Mouse (Mus musculus) hindbrain, embryonic 14.5 days (tissue): ENCODE data around the gene Tmem95. TPM values are rescaled to one million over a fixed set of nuclear protein-coding genes. Genes with fewer than 3 reads are reported as not detected.

Experiments used
- ATAC-seq: fragments of 200-750 bp; cut with Nextera tagmentation; 2 replicates; pipeline ENCODE4 v1.8.0; 2017; ENCODE audit warnings: moderate number of reproducible peaks, mild to moderate bottlenecking, moderate TSS enrichment, moderate library complexity; ENCODE audit not compliant: low FRiP score
- DNase-seq: peaks from one replicate; pipeline ENCODE4 v3.0.0-alpha.2; 2015; ENCODE audit warnings: low spot score
- H3K27ac ChIP-seq: fragments of 300-500 bp; sonication (generic); 2 replicates; pipeline ENCODE4 v1.5.1; 2014; ENCODE audit warnings: mild to moderate bottlenecking, moderate library complexity
- H3K27me3 ChIP-seq: fragments of 300-500 bp; sonication (generic); 2 replicates; pipeline ENCODE4 v1.6.1; 2014; ENCODE audit warnings: mild to moderate bottlenecking, low read length, mixed read lengths; ENCODE audit not compliant: control insufficient read depth, insufficient read depth
- H3K36me3 ChIP-seq: fragments of 300-500 bp; sonication (generic); replicated peaks from 2 replicates; pipeline ENCODE4 v1.6.1; 2014; ENCODE audit not compliant: control insufficient read depth, insufficient read depth
- H3K4me1 ChIP-seq: fragments of 300-500 bp; sonication (generic); replicated peaks from 2 replicates; pipeline ENCODE4 v1.6.1; 2014; ENCODE audit warnings: antibody characterized with exemption, low read length, mixed read lengths; ENCODE audit not compliant: control insufficient read depth, insufficient read depth
- H3K4me2 ChIP-seq: fragments of 300-500 bp; sonication (generic); replicated peaks from 2 replicates; pipeline ENCODE4 v1.6.1; 2014; ENCODE audit warnings: mild to moderate bottlenecking, moderate library complexity
- H3K4me3 ChIP-seq: fragments of 300-500 bp; sonication (generic); replicated peaks from 2 replicates; pipeline ENCODE4 v1.5.1; 2014; ENCODE audit warnings: mild to moderate bottlenecking, low read length
- H3K9ac ChIP-seq: fragments of 300-500 bp; sonication (generic); 2 replicates; pipeline ENCODE4 v1.6.1; 2014
- H3K9me3 ChIP-seq: fragments of 300-500 bp; sonication (generic); 2 replicates; pipeline ENCODE4 v1.6.1; 2016; ENCODE audit warnings: low read length; ENCODE audit not compliant: control insufficient read depth
- WGBS: fragments of 180-500 bp; shearing (Covaris S2); extraction: QIAGEN DNeasy Blood & Tissue Kit; methylation state at CpG from one replicate; pipeline ENCODE4 v1.1.7; 2014; 5-methylcytosine and 5-hydroxymethylcytosine counted together
- polyA plus RNA-seq: library from polyadenylated mRNA; unstranded; fragments of >200 nt; fragmentation: Nextera tagmentation; extraction: Ambion mirVana; gene quantifications from 2 replicates; pipeline ENCODE4 v1.2.1, GENCODE M21; 2014

Tmem95 gene
- polyA plus RNA-seq, 1 experiment from 2014 or later = not detected

- Histone ChIP-seq H3K4me2 (no peak overlapping the region), H3K9ac (no peak overlapping the region), H3K4me1 (no peaks in the 10 kb centered on the region), H3K9me3 (no peaks in the 10 kb centered on the region), H3K4me3 (no peak overlapping the region), H3K36me3 (peaks cover 20% of the 10 kb centered on the region), H3K27me3 (peaks cover 20% of the 10 kb centered on the region), H3K27ac (no peak overlapping the region)
- 88% methylated on average over 10 of the region's 10 CpGs for WGBS
- ATAC-seq (no peak), DNase-seq (no peak)
These were observed 23.1 kb downstream of the Tmem95 start for GRCm38 (mm10) chr11:69854680-69855079.

GRCm38 (mm10) chr11:69853994-69854393, 23.8 kb downstream of the Tmem95 start:
- Histone ChIP-seq H3K4me2 (no peak overlapping the region), H3K9me3 (no peaks in the 10 kb centered on the region), H3K36me3 (peaks cover 27% of the 10 kb centered on the region), H3K27ac (no peak overlapping the region), H3K27me3 (peaks cover 16% of the 10 kb centered on the region), H3K4me1 (no peaks in the 10 kb centered on the region), H3K4me3 (no peak overlapping the region), H3K9ac (no peak overlapping the region)
- no peak for DNase-seq
- ATAC-seq = no peak
- WGBS = 74% methylated on average over 7 of the region's 7 CpGs

- Histone ChIP-seq H3K4me2 (no peak overlapping the region), H3K27me3 (no peaks in the 10 kb centered on the region), H3K9me3 (no peaks in the 10 kb centered on the region), H3K4me3 (no peak overlapping the region), H3K27ac (no peak overlapping the region), H3K4me1 (peaks cover 18% of the 10 kb centered on the region), H3K9ac (no peak overlapping the region), H3K36me3 (peaks cover 40% of the 10 kb centered on the region)
- DNase-seq = no peak
- no peak for ATAC-seq
- WGBS = 73% methylated on average over 8 of the region's 8 CpGs
These were observed 27.1 kb downstream of the Tmem95 start for GRCm38 (mm10) chr11:69850754-69851153.

- no peaks in the 10 kb centered on the region for H3K9me3 ChIP-seq
- DNase-seq (no peak), ATAC-seq (no peak)
- WGBS = 92% methylated on average over 15 of the region's 15 CpGs
- H3K4me3 ChIP-seq = no peak overlapping the region
- peaks cover 40% of the 10 kb centered on the region for H3K36me3 ChIP-seq
- peaks cover 24% of the 10 kb centered on the region for H3K4me1 ChIP-seq
- H3K4me2 ChIP-seq = no peak overlapping the region
- no peaks in the 10 kb centered on the region for H3K27me3 ChIP-seq
- no peak overlapping the region for H3K9ac ChIP-seq
- no peak overlapping the region for H3K27ac ChIP-seq
These were observed 27.9 kb downstream of the Tmem95 start for GRCm38 (mm10) chr11:69849884-69850283.

- H3K4me3 ChIP-seq = no peak overlapping the region
- H3K9ac ChIP-seq = no peak overlapping the region
- H3K36me3 ChIP-seq = peaks cover 40% of the 10 kb centered on the region
- DNase-seq (no peak), ATAC-seq (no peak)
- H3K4me1 ChIP-seq = peaks cover 24% of the 10 kb centered on the region
- no peaks in the 10 kb centered on the region for H3K27me3 ChIP-seq
- no peak overlapping the region for H3K27ac ChIP-seq
- no peak overlapping the region for H3K4me2 ChIP-seq
- no peaks in the 10 kb centered on the region for H3K9me3 ChIP-seq
- WGBS = 94% methylated on average over 9 of the region's 9 CpGs
These were observed 28.7 kb downstream of the Tmem95 start for GRCm38 (mm10) chr11:69849128-69849527.

GRCm38 (mm10) chr11:69848021-69848420, 29.8 kb downstream of the Tmem95 start:
- Histone ChIP-seq H3K4me3 (peak overlapping the region; percentile 60), H3K27ac (no peak overlapping the region), H3K27me3 (no peaks in the 10 kb centered on the region), H3K4me2 (peak overlapping the region; percentile 86), H3K4me1 (peaks cover 24% of the 10 kb centered on the region), H3K9ac (peak overlapping the region; percentile 77; the same call in 1 of the 2 replicates), H3K9me3 (no peaks in the 10 kb centered on the region), H3K36me3 (peaks cover 40% of the 10 kb centered on the region)
- no peak for ATAC-seq
- no peak for DNase-seq
- WGBS = 92% methylated on average over 6 of the region's 6 CpGs

- H3K36me3 ChIP-seq = peaks cover 40% of the 10 kb centered on the region
- DNase-seq = no peak
- H3K4me2 ChIP-seq = peak overlapping the region; percentile 86
- H3K9ac ChIP-seq = peak overlapping the region; percentile 77
- H3K4me1 ChIP-seq = peaks cover 24% of the 10 kb centered on the region
- 11% methylated on average over 37 of the region's 37 CpGs for WGBS
- H3K4me3 ChIP-seq = peak overlapping the region; percentile 60
- no peaks in the 10 kb centered on the region for H3K27me3 ChIP-seq
- peak overlapping the region; percentile 93 for H3K27ac ChIP-seq
- H3K9me3 ChIP-seq = no peaks in the 10 kb centered on the region
- peak; percentile 54 for ATAC-seq
These were observed 30.8 kb downstream of the Tmem95 start for GRCm38 (mm10) chr11:69846738-69847688.

GRCm38 (mm10) chr11:69846198-69846680, 31.6 kb downstream of the Tmem95 start, which contains the start of gene Plscr3:
Plscr3 (plus strand) TSS chr11:69846376.
- under 1% methylated on average over 35 of the region's 38 CpGs for WGBS
- no peaks in the 10 kb centered on the region for H3K9me3 ChIP-seq
- ATAC-seq = peak; percentile 93
- peak within 1 kb of the TSS; percentile 77 for H3K9ac ChIP-seq
- peaks cover 35% of the 10 kb centered on the region for H3K36me3 ChIP-seq
- peak within 1 kb of the TSS; percentile 60 for H3K4me3 ChIP-seq
- peaks cover 24% of the 10 kb centered on the region for H3K4me1 ChIP-seq
- H3K4me2 ChIP-seq = peak within 1 kb of the TSS; percentile 86
- no peaks in the 10 kb centered on the region for H3K27me3 ChIP-seq
- DNase-seq = peak; percentile 89
- peak within 1 kb of the TSS; percentile 93 for H3K27ac ChIP-seq

GRCm38 (mm10) chr11:69838714-69839104, 39.1 kb downstream of the Tmem95 start:
- ATAC-seq (no peak), DNase-seq (no peak)
- peak overlapping the region; percentile 62 for H3K9ac ChIP-seq
- peaks cover 3% of the 10 kb centered on the region for H3K36me3 ChIP-seq
- H3K9me3 ChIP-seq = no peaks in the 10 kb centered on the region
- 2% methylated on average over 7 of the region's 7 CpGs for WGBS
- H3K27me3 ChIP-seq = no peaks in the 10 kb centered on the region
- H3K4me1 ChIP-seq = peaks cover 33% of the 10 kb centered on the region
- H3K4me2 ChIP-seq = peak overlapping the region; percentile 99
- peak overlapping the region; percentile 80 for H3K27ac ChIP-seq
- H3K4me3 ChIP-seq = peak overlapping the region; percentile 95
